Mouse (Mus musculus): Measurements from ENCODE around the gene Nptn. TPM values are rescaled to one million over a fixed set of nuclear protein-coding genes. Genes with fewer than 3 reads are reported as not detected.

Gene Nptn
- total RNA-seq, 1 experiment: 131 TPM

GRCm38 (mm10) chr9:58588657-58589056, 6.6 kb downstream of the Nptn start:
- in situ Hi-C loops (cut with MboI; ENCODE audit: low sequenced_read_pairs in 2 of 2, unreplicated experiment in 2 of 2): no loop called here
- Histone ChIP-seq H3K36me3 (ENCODE audit: control insufficient read depth, insufficient read depth, low read length, poor library complexity, severe bottlenecking) (no peaks in the 10 kb centered on the region), H3K4me3 (ENCODE audit: insufficient read depth in 1 of 2, low read depth in 1 of 2, low read length in 2 of 2, poor library complexity in 1 of 2, severe bottlenecking in 1 of 2) (no peak overlapping the region), H3K9me3 (ENCODE audit: control insufficient read depth, insufficient read depth, low read depth, low read length) (no peaks in the 10 kb centered on the region), H3K9ac (ENCODE audit: insufficient read depth, low read depth, low read length, poor library complexity, severe bottlenecking) (no peak overlapping the region), H3K4me1 (ENCODE audit: control insufficient read depth in 2 of 2, insufficient read depth in 2 of 2, low read length in 2 of 2, poor library complexity in 1 of 2) (peaks cover 0 to 5% of the 10 kb centered on the region in 2 experiments; a peak in 2 of 4 replicates), H3K27ac (ENCODE audit: insufficient read depth, low read depth, low read length, poor library complexity, severe bottlenecking) (no peak overlapping the region)
- TF ChIP-seq CHD2 (IDR thresholded peaks at IDR 0.05; ENCODE audit: low read depth, low read length): no peak
- no peak for TF ChIP-seq HCFC1 (IDR thresholded peaks at IDR 0.05; ENCODE audit: borderline replicate concordance, insufficient read depth, low read length)
- no peak for TF ChIP-seq ZNF384 (IDR thresholded peaks at IDR 0.05; ENCODE audit: low read depth, low read length)
- no peak for TF ChIP-seq ZC3H11A (IDR thresholded peaks at IDR 0.05; ENCODE audit: borderline replicate concordance, low read depth, low read length)
- TF ChIP-seq MAFK (IDR thresholded peaks at IDR 0.05; ENCODE audit: insufficient read depth, low read depth, low read length): no peak
- DNase-seq (ENCODE audit: low read depth, low spot score): no peak

GRCm38 (mm10) chr9:58595313-58595712, 13.3 kb downstream of the Nptn start:
- in situ Hi-C loops (cut with MboI; ENCODE audit: low sequenced_read_pairs in 2 of 2, unreplicated experiment in 2 of 2): no loop called here
- Histone ChIP-seq H3K9me3 (ENCODE audit: control insufficient read depth, insufficient read depth, low read depth, low read length) (no peaks in the 10 kb centered on the region), H3K36me3 (ENCODE audit: control insufficient read depth, insufficient read depth, low read length, poor library complexity, severe bottlenecking) (no peaks in the 10 kb centered on the region), H3K4me3 (ENCODE audit: insufficient read depth in 1 of 2, low read depth in 1 of 2, low read length in 2 of 2, poor library complexity in 1 of 2, severe bottlenecking in 1 of 2) (no peak overlapping the region), H3K9ac (ENCODE audit: insufficient read depth, low read depth, low read length, poor library complexity, severe bottlenecking) (no peak overlapping the region), H3K4me1 (ENCODE audit: control insufficient read depth in 2 of 2, insufficient read depth in 2 of 2, low read length in 2 of 2, poor library complexity in 1 of 2) (no peaks in the 10 kb centered on the region), H3K27ac (ENCODE audit: insufficient read depth, low read depth, low read length, poor library complexity, severe bottlenecking) (no peak overlapping the region)
- TF ChIP-seq ZC3H11A (IDR thresholded peaks at IDR 0.05; ENCODE audit: borderline replicate concordance, low read depth, low read length) (no peak), ZNF384 (IDR thresholded peaks at IDR 0.05; ENCODE audit: low read depth, low read length) (no peak), HCFC1 (IDR thresholded peaks at IDR 0.05; ENCODE audit: borderline replicate concordance, insufficient read depth, low read length) (no peak), CHD2 (IDR thresholded peaks at IDR 0.05; ENCODE audit: low read depth, low read length) (no peak), MAFK (IDR thresholded peaks at IDR 0.05; ENCODE audit: insufficient read depth, low read depth, low read length) (no peak)
- no peak for DNase-seq (ENCODE audit: low read depth, low spot score)

GRCm38 (mm10) chr9:58613790-58614189, 31.8 kb downstream of the Nptn start:
- H3K4me1 ChIP-seq (ENCODE audit: control insufficient read depth in 2 of 2, insufficient read depth in 2 of 2, low read length in 2 of 2, poor library complexity in 1 of 2): peaks cover 0 to 3% of the 10 kb centered on the region in 2 experiments; a peak in 1 of 4 replicates
- TF ChIP-seq HCFC1 (IDR thresholded peaks at IDR 0.05; ENCODE audit: borderline replicate concordance, insufficient read depth, low read length) (no peak), CHD2 (IDR thresholded peaks at IDR 0.05; ENCODE audit: low read depth, low read length) (no peak), MAFK (IDR thresholded peaks at IDR 0.05; ENCODE audit: insufficient read depth, low read depth, low read length) (no peak), ZC3H11A (IDR thresholded peaks at IDR 0.05; ENCODE audit: borderline replicate concordance, low read depth, low read length) (no peak), ZNF384 (IDR thresholded peaks at IDR 0.05; ENCODE audit: low read depth, low read length) (no peak)
- no peak overlapping the region for H3K4me3 ChIP-seq (ENCODE audit: insufficient read depth in 1 of 2, low read depth in 1 of 2, low read length in 2 of 2, poor library complexity in 1 of 2, severe bottlenecking in 1 of 2)
- H3K36me3 ChIP-seq (ENCODE audit: control insufficient read depth, insufficient read depth, low read length, poor library complexity, severe bottlenecking): no peaks in the 10 kb centered on the region
- DNase-seq (ENCODE audit: low read depth, low spot score): no peak
- H3K27ac ChIP-seq (ENCODE audit: insufficient read depth, low read depth, low read length, poor library complexity, severe bottlenecking): no peak overlapping the region
- no peaks in the 10 kb centered on the region for H3K9me3 ChIP-seq (ENCODE audit: control insufficient read depth, insufficient read depth, low read depth, low read length)
- in situ Hi-C loops (cut with MboI; ENCODE audit: low sequenced_read_pairs in 2 of 2, unreplicated experiment in 2 of 2): no loop called here
- no peak overlapping the region for H3K9ac ChIP-seq (ENCODE audit: insufficient read depth, low read depth, low read length, poor library complexity, severe bottlenecking)

- H3K4me1 ChIP-seq (ENCODE audit: control insufficient read depth in 2 of 2, insufficient read depth in 2 of 2, low read length in 2 of 2, poor library complexity in 1 of 2): peaks cover 0 to 3% of the 10 kb centered on the region in 2 experiments; a peak in 1 of 4 replicates
- in situ Hi-C loops (cut with MboI; ENCODE audit: low sequenced_read_pairs in 2 of 2, unreplicated experiment in 2 of 2): no loop called here
- TF ChIP-seq ZNF384 (IDR thresholded peaks at IDR 0.05; ENCODE audit: low read depth, low read length): no peak
- no peak for TF ChIP-seq HCFC1 (IDR thresholded peaks at IDR 0.05; ENCODE audit: borderline replicate concordance, insufficient read depth, low read length)
- no peak for TF ChIP-seq ZC3H11A (IDR thresholded peaks at IDR 0.05; ENCODE audit: borderline replicate concordance, low read depth, low read length)
These were observed 33.3 kb downstream of the Nptn start for GRCm38 (mm10) chr9:58615064-58615938.

More at GRCm38 (mm10) chr9:58615064-58615938, 33.3 kb downstream of the Nptn start:
- DNase-seq (ENCODE audit: low read depth, low spot score): no peak
- Histone ChIP-seq H3K27ac (ENCODE audit: insufficient read depth, low read depth, low read length, poor library complexity, severe bottlenecking) (no peak overlapping the region), H3K9me3 (ENCODE audit: control insufficient read depth, insufficient read depth, low read depth, low read length) (no peaks in the 10 kb centered on the region), H3K4me3 (ENCODE audit: insufficient read depth in 1 of 2, low read depth in 1 of 2, low read length in 2 of 2, poor library complexity in 1 of 2, severe bottlenecking in 1 of 2) (no peak overlapping the region), H3K9ac (ENCODE audit: insufficient read depth, low read depth, low read length, poor library complexity, severe bottlenecking) (no peak overlapping the region), H3K36me3 (ENCODE audit: control insufficient read depth, insufficient read depth, low read length, poor library complexity, severe bottlenecking) (no peaks in the 10 kb centered on the region)
